Mouse (Mus musculus) mature B cell (primary cell): ENCODE measurements around the gene Ssh2.

Experiments
- in situ Hi-C: fragments of 300-500 bp; cut with MboI; formaldehyde crosslinking; loops from 2 replicates; pipeline ENCODE4 v1.14.3; 2019

Ssh2 gene

GRCm38 (mm10) chr11:77507426-77507825 lies 291.3 kb downstream of the Ssh2 start:
- in situ Hi-C loops = no loop called here

DNA sequence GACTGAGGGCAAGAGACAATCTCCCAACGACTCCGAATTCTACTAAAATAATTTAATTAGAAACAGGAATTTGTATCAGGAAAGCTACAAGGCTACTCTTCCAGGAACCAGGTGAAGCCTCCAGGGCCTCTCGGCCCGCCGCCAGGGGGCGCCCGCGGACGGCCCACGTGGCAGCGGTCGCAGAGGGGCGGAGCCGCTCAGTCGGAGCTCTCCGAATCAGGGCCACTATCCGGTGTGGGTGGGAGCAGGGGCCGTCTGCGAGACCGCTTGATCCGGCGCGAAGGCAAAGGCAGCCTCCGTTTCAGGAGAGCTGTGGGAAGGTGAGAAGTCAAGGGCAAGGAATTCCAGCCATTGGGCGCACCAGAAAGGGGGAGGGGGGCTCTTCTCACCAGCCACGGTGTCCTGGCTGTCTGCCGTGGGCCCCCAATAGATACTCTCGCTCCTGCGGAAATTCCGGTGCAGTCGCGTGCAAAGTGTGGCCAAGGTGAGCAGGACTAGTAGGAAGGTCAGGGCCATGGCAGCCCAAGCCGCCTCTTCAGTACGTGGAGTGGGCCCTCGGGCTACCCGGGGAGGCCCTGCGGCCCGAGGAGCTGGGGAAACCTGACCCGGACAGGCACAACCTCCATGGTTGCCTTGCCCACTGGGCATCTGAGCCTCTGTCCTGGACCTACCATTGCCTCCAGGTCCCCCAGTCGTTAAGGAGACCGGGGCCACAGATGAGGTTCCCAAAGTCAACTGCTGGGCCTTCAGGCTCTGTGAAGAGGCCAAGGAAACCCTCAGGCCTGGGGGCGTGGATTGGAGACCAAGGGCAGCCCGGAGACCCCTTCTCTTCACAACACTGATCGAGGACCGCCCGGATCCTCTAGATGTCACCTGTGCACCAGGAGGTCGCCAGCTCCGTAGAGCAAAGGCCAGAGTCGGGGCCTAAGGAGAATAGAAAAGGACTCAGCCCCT lies 292.3 kb downstream of the Ssh2 start:
- in situ Hi-C loops = no loop called here
